Mouse (Mus musculus) midbrain, embryonic 14.5 days (tissue): ENCODE measurements around the gene Gm47841. TPM values are rescaled to one million over a fixed set of nuclear protein-coding genes. Genes with fewer than 3 reads are reported as not detected.
A peak's percentile ranks its signal among the peaks of the same experiment; 100 is the strongest.

Source experiments
- ATAC-seq: fragments of 200-750 bp; cut with Nextera tagmentation; 2 replicates; pipeline ENCODE4 v1.8.0; 2017; ENCODE audit warnings: moderate number of reproducible peaks, moderate library complexity; ENCODE audit not compliant: low FRiP score, low TSS enrichment
- DNase-seq: peaks from one replicate; pipeline ENCODE4 v3.0.0-alpha.2; 2015
- H3K27ac ChIP-seq: fragments of 300-500 bp; sonication (generic); replicated peaks from 2 replicates; pipeline ENCODE4 v1.5.1; 2014; ENCODE audit warnings: mild to moderate bottlenecking, low read depth, low read length, moderate library complexity
- H3K27me3 ChIP-seq: fragments of 300-500 bp; sonication (generic); 2 replicates; pipeline ENCODE4 v1.6.1; 2014; ENCODE audit warnings: low read length, control low read depth, mixed read lengths; ENCODE audit not compliant: control insufficient read depth, insufficient read depth
- H3K36me3 ChIP-seq: fragments of 300-500 bp; sonication (generic); 2 replicates; pipeline ENCODE4 v1.6.1; 2014; ENCODE audit warnings: low read length, control low read depth; ENCODE audit not compliant: control insufficient read depth, insufficient read depth
- H3K4me1 ChIP-seq: fragments of 300-500 bp; sonication (generic); 2 replicates; pipeline ENCODE4 v1.6.1; 2014; ENCODE audit warnings: mild to moderate bottlenecking, antibody characterized with exemption, low read length, control low read depth; ENCODE audit not compliant: control insufficient read depth, insufficient read depth
- H3K4me2 ChIP-seq: fragments of 300-500 bp; sonication (generic); 2 replicates; pipeline ENCODE4 v1.6.1; 2014; ENCODE audit warnings: mild to moderate bottlenecking, low read length, moderate library complexity
- H3K4me3 ChIP-seq: fragments of 300-500 bp; sonication (generic); replicated peaks from 2 replicates; pipeline ENCODE4 v1.5.1; 2014; ENCODE audit warnings: low read depth, low read length
- H3K9ac ChIP-seq: fragments of 300-500 bp; sonication (generic); replicated peaks from 2 replicates; pipeline ENCODE4 v1.6.1; 2014; ENCODE audit warnings: mild to moderate bottlenecking, low read length, moderate library complexity
- H3K9me3 ChIP-seq: fragments of 300-500 bp; sonication (generic); 2 replicates; pipeline ENCODE4 v1.6.1; 2016; ENCODE audit warnings: low read length, control low read depth, mixed read lengths; ENCODE audit not compliant: control insufficient read depth
- WGBS: fragments of 180-500 bp; shearing (Covaris S2); extraction: QIAGEN DNeasy Blood & Tissue Kit; methylation state at CpG from one replicate; pipeline ENCODE4 v1.1.7; 2014; 5-methylcytosine and 5-hydroxymethylcytosine counted together
- polyA plus RNA-seq: library from polyadenylated mRNA; unstranded; fragments of >200 nt; fragmentation: Nextera tagmentation; extraction: Ambion mirVana; gene quantifications from 2 replicates; pipeline ENCODE4 v1.2.1, GENCODE M21; 2014

Gene Gm47841
- polyA plus RNA-seq, 1 experiment from 2014 or later = not detected

- DNase-seq (no peak), ATAC-seq (no peak)
- no peaks in the 10 kb centered on the region for H3K9me3 ChIP-seq
- no peak overlapping the region for H3K4me2 ChIP-seq
- no peaks in the 10 kb centered on the region for H3K27me3 ChIP-seq
- peaks cover 6% of the 10 kb centered on the region; the same call in 1 of the 2 replicates for H3K4me1 ChIP-seq
- peaks cover 22% of the 10 kb centered on the region for H3K36me3 ChIP-seq
- H3K4me3 ChIP-seq = no peak overlapping the region
- no peak overlapping the region for H3K9ac ChIP-seq
- H3K27ac ChIP-seq = no peak overlapping the region
- 81% methylated on average over 8 of the region's 8 CpGs for WGBS
Observed at GRCm38 (mm10) chr15:101005717-101006116, 41.5 kb downstream of the Gm47841 start.

- Histone ChIP-seq H3K27me3 (no peaks in the 10 kb centered on the region), H3K36me3 (peaks cover 22% of the 10 kb centered on the region), H3K27ac (no peak overlapping the region), H3K9ac (no peak overlapping the region), H3K4me3 (no peak overlapping the region), H3K4me1 (peaks cover 6% of the 10 kb centered on the region; the same call in 1 of the 2 replicates), H3K4me2 (no peak overlapping the region), H3K9me3 (no peaks in the 10 kb centered on the region)
- ATAC-seq (no peak), DNase-seq (no peak)
- 67% methylated on average over 3 of the region's 3 CpGs for WGBS
Observed at GRCm38 (mm10) chr15:101004538-101004937, 42.7 kb downstream of the Gm47841 start.

- no peak for DNase-seq
- H3K4me3 ChIP-seq = no peak overlapping the region
- peaks cover 16% of the 10 kb centered on the region for H3K36me3 ChIP-seq
- H3K4me2 ChIP-seq = no peak overlapping the region
- no peaks in the 10 kb centered on the region for H3K27me3 ChIP-seq
- WGBS = 94% methylated on average over 3 of the region's 3 CpGs
- no peak overlapping the region for H3K27ac ChIP-seq
- peaks cover 6% of the 10 kb centered on the region; the same call in 1 of the 2 replicates for H3K4me1 ChIP-seq
- H3K9me3 ChIP-seq = no peaks in the 10 kb centered on the region
- ATAC-seq = no peak
- no peak overlapping the region for H3K9ac ChIP-seq
Observed at GRCm38 (mm10) chr15:101002466-101002865, 44.7 kb downstream of the Gm47841 start.

GRCm38 (mm10) chr15:101001685-101002084 is 45.5 kb downstream of the Gm47841 start:
- H3K36me3 ChIP-seq = peaks cover 16% of the 10 kb centered on the region
- H3K4me1 ChIP-seq = peaks cover 3% of the 10 kb centered on the region; the same call in 1 of the 2 replicates
- H3K9me3 ChIP-seq = no peaks in the 10 kb centered on the region
- WGBS = 92% methylated on average over 1 of the region's 1 CpGs
- no peak overlapping the region for H3K4me3 ChIP-seq
- ATAC-seq (no peak), DNase-seq (no peak)
- H3K9ac ChIP-seq = no peak overlapping the region
- no peaks in the 10 kb centered on the region for H3K27me3 ChIP-seq
- H3K27ac ChIP-seq = no peak overlapping the region
- H3K4me2 ChIP-seq = no peak overlapping the region

GRCm38 (mm10) chr15:100997090-100997489 is 50.1 kb downstream of the Gm47841 start:
- no peaks in the 10 kb centered on the region for H3K27me3 ChIP-seq
- H3K9me3 ChIP-seq = no peaks in the 10 kb centered on the region
- H3K4me2 ChIP-seq = no peak overlapping the region
- H3K36me3 ChIP-seq = peaks cover 6% of the 10 kb centered on the region; the same call in 1 of the 2 replicates
- H3K4me3 ChIP-seq = no peak overlapping the region
- H3K27ac ChIP-seq = no peak overlapping the region
- ATAC-seq (no peak), DNase-seq (peak; percentile 83)
- no peaks in the 10 kb centered on the region for H3K4me1 ChIP-seq
- 29% methylated on average over 4 of the region's 4 CpGs for WGBS
- no peak overlapping the region for H3K9ac ChIP-seq

Other genes starting within 250 kb of the Gm47841 start
- gene Scn8a, start 177.5 kb downstream of the Gm47841 start, polyA plus RNA-seq = 19.0 and 21.1 TPM in 2 replicates
- 0.09 and 0.11 TPM in 2 replicates for gene Fignl2, start 31.2 kb upstream of the Gm47841 start, polyA plus RNA-seq
- gene Ankrd33, start 68.4 kb upstream of the Gm47841 start, polyA plus RNA-seq = not detected in 2 replicates
- 3.3 and 4.4 TPM in 2 replicates for gene Acvrl1, start 81.1 kb upstream of the Gm47841 start, polyA plus RNA-seq
- gene Acvr1b, start 126.7 kb upstream of the Gm47841 start, polyA plus RNA-seq = 30.4 and 39.0 TPM in 2 replicates
- gene Grasp, start 176.8 kb upstream of the Gm47841 start, polyA plus RNA-seq = 0.93 and 0.97 TPM in 2 replicates
- 2.9 and 3.5 TPM in 2 replicates for gene Nr4a1, start 206.9 kb upstream of the Gm47841 start, polyA plus RNA-seq
- 61.2 and 87.4 TPM in 2 replicates for gene Atg101, start 236.9 kb upstream of the Gm47841 start, polyA plus RNA-seq
- 0.30 and 0.51 TPM in 2 replicates for gene 6030408B16Rik, start 245.8 kb upstream of the Gm47841 start, polyA plus RNA-seq